20 mouse cellular contexts compared by ENCODE assay signal in genomic region chr6:17119521-17120232, GRCm38 (mm10). TPM values are rescaled to one million over a fixed set of nuclear protein-coding genes. Genes with fewer than 3 reads are reported as not detected.
DNase-seq lines count a peak whose midpoint lies in the region; ATAC-seq lines count a peak whose summit lies in the region.
"Had no signal": no experiment of that assay in that cellular context is flagged by ENCODE, and none has a peak within 500 bp of the region (broad histone marks: within the 10 kb centered on the region; RNA-seq: fewer than 3 reads in every experiment).

No protein-coding gene starts in this region.

- H3K9me3 ChIP-seq in stomach, embryonic 16.5 days (replicated peaks; ENCODE audit: control insufficient read depth, low read length), result no peaks in the 10 kb centered on the region
- H3K9me3 ChIP-seq: embryonic facial prominence, embryonic 15.5 days; forebrain, embryonic 10.5 days; limb, embryonic 13.5 days; liver, embryonic 13.5 days had no signal

- H3K27ac ChIP-seq in stomach, embryonic 16.5 days (ENCODE audit: low read length), result peak overlapping the region; percentile 43; the same call in 1 of the 2 replicates
- H3K27ac ChIP-seq: embryonic facial prominence, embryonic 15.5 days; forebrain, embryonic 10.5 days; hindbrain, embryonic 14.5 days; limb, embryonic 13.5 days; liver, embryonic 13.5 days had no signal

- 63% methylated on average over 7 of the region's 7 CpGs for WGBS in stomach, embryonic 16.5 days

- no peak overlapping the region for H3K4me2 ChIP-seq in stomach, embryonic 16.5 days (ENCODE audit: low read depth, low read length)
- H3K4me2 ChIP-seq: embryonic facial prominence, embryonic 15.5 days; hindbrain, embryonic 14.5 days; limb, embryonic 13.5 days; liver, embryonic 13.5 days had no signal

- H3K9ac ChIP-seq in stomach, embryonic 16.5 days (ENCODE audit: low read length), result no peak overlapping the region
- H3K9ac ChIP-seq: embryonic facial prominence, embryonic 15.5 days; forebrain, postnatal 0 days; hindbrain, embryonic 14.5 days; limb, embryonic 13.5 days; liver, embryonic 13.5 days had no signal

- peaks cover 7% of the 10 kb centered on the region; the same call in 1 of the 2 replicates for H3K4me1 ChIP-seq in stomach, embryonic 16.5 days (ENCODE audit: control insufficient read depth, insufficient read depth, low read length)
- H3K4me1 ChIP-seq: embryonic facial prominence, embryonic 15.5 days; forebrain, embryonic 10.5 days; limb, embryonic 13.5 days; liver, embryonic 13.5 days had no signal

- no peak overlapping the region for H3K4me3 ChIP-seq in stomach, embryonic 16.5 days (replicated peaks; ENCODE audit: low read length)
- H3K4me3 ChIP-seq: embryonic facial prominence, embryonic 15.5 days; forebrain, embryonic 10.5 days; limb, embryonic 13.5 days; liver, embryonic 13.5 days had no signal

- no peaks in the 10 kb centered on the region for H3K36me3 ChIP-seq in stomach, embryonic 16.5 days (ENCODE audit: control insufficient read depth, insufficient read depth, low read length)
- H3K36me3 ChIP-seq: embryonic facial prominence, embryonic 15.5 days; forebrain, embryonic 10.5 days; limb, embryonic 13.5 days; liver, embryonic 13.5 days had no signal

- ATAC-seq in frontal cortex, adult (ENCODE audit: low TSS enrichment), result peak; percentile 67
- ATAC-seq in stomach, embryonic 16.5 days (ENCODE audit: insufficient read depth, low FRiP score), result no peak
- ATAC-seq: activated CD4-positive, CD25-positive, alpha-beta regulatory T cell, adult 4 months; forebrain, postnatal 0 days had no signal

- DNase-seq in frontal cortex, postnatal 25 days (ENCODE audit: low spot score in 2 of 2), result no peak
- peak; percentile 52 for DNase-seq in lung, postnatal 25 days (ENCODE audit: low spot score)
- no peak for DNase-seq in lung, postnatal 4 days
- peak; percentile 69 for DNase-seq in adipocyte (ENCODE audit: low spot score)
- DNase-seq in embryo, embryonic 10.5 days (ENCODE audit: low spot score), result no peak
- DNase-seq in cerebellum, postnatal 14 days, result no peak
- DNase-seq: cerebellum, adult 9-11 months; embryo, embryonic 11 days; forebrain, postnatal 0 days; heart, postnatal 36 days; kidney, adult 8-10 months; kidney, postnatal 25 days; liver, embryonic 13.5 days had no signal

- no peaks in the 10 kb centered on the region for H3K27me3 ChIP-seq in stomach, embryonic 16.5 days (ENCODE audit: control insufficient read depth, insufficient read depth, low read length)
- H3K27me3 ChIP-seq: embryonic facial prominence, embryonic 15.5 days; limb, embryonic 13.5 days; liver, embryonic 13.5 days had no signal

RNA-seq across cellular contexts. Expression of gene Tes, which starts 54.7 kb away (rescaled TPM):
- polyA plus RNA-seq in stomach, embryonic 16.5 days (2015; fragmentation: Nextera tagmentation; extraction: Ambion mirVana), result 96.9 and 103 TPM in 2 replicates

Comparison
In these comparisons a context has a peak if more than half of its experiments do, and no peak if none do; other contexts are left out.
1. DNase-seq: peak in lung, postnatal 25 days (single experiment) and adipocyte (single experiment); none in frontal cortex, postnatal 25 days (0 of 2), lung, postnatal 4 days (0 of 2), embryo, embryonic 10.5 days (single experiment) and cerebellum, postnatal 14 days (0 of 2).